ENCODE assay signal across 19 mouse cellular contexts in genomic region chr9:21430724-21431123, GRCm38 (mm10). TPM values are rescaled to one million over a fixed set of nuclear protein-coding genes. Genes with fewer than 3 reads are reported as not detected.
DNase-seq lines count a peak whose midpoint lies in the region; ATAC-seq and TF ChIP-seq lines count a peak whose summit lies in the region.
"Had no signal": no experiment of that assay in that cellular context is flagged by ENCODE, and none has a peak within 500 bp of the region (broad histone marks: within the 10 kb centered on the region; RNA-seq: fewer than 3 reads in every experiment).

No protein-coding gene starts in this region.

- H3K36me3 ChIP-seq in heart, embryonic 10.5 days: no peaks in the 10 kb centered on the region
- 0 out of 2 replicates have a peak, but pooled peaks cover 4% of the 10 kb centered on the region for H3K36me3 ChIP-seq in heart, embryonic 12.5 days
- H3K36me3 ChIP-seq in forebrain, embryonic 16.5 days (ENCODE audit: control insufficient read depth, insufficient read depth): no peaks in the 10 kb centered on the region
- H3K36me3 ChIP-seq in midbrain, embryonic 16.5 days (ENCODE audit: control insufficient read depth, insufficient read depth, low read length): no peaks in the 10 kb centered on the region
- H3K36me3 ChIP-seq: limb, embryonic 15.5 days; midbrain, embryonic 12.5 days had no signal

- intact Hi-C loops in left cerebral cortex, postnatal 25 days (cut with DNase I): no loop called here
- intact Hi-C loops in left cerebral cortex, postnatal 4 days (cut with DNase I): no loop called here
- intact Hi-C loops in gastrocnemius, postnatal 36 days (cut with DNase I): no loop called here

- no peak for DNase-seq in heart, embryonic 10.5 days (ENCODE audit: low spot score)
- peak; percentile 39 to 40 for DNase-seq in left cerebral cortex, postnatal 25 days (ENCODE audit: low spot score in 2 of 2)
- DNase-seq in left cerebral cortex, postnatal 4 days: no peak
- peak; percentile 93 for DNase-seq in brain, embryonic 14.5 days (ENCODE audit: low read depth)
- DNase-seq in gastrocnemius, postnatal 36 days: no peak
- DNase-seq: adrenal gland, postnatal 10 days; B cell, adult 2 months; cerebellum, adult 8-10 months; heart, postnatal 4 days; kidney, adult 9 months; lung, adult 18-20 months; lung, postnatal 36 days; thymus, postnatal 25 days had no signal

- TF ChIP-seq POLR2A in brain, embryonic 14.5 days (IDR thresholded peaks at IDR 0.05; ENCODE audit: borderline replicate concordance, extremely low read depth, insufficient read depth, insufficient read length, poor library complexity, severe bottlenecking): no peak

- no peak overlapping the region for H3K9ac ChIP-seq in heart, embryonic 12.5 days
- H3K9ac ChIP-seq in forebrain, embryonic 16.5 days (replicated peaks; ENCODE audit: low read depth, low read length): no peak overlapping the region
- no peak overlapping the region for H3K9ac ChIP-seq in midbrain, embryonic 16.5 days (ENCODE audit: low read depth, low read length)
- H3K9ac ChIP-seq: limb, embryonic 15.5 days; midbrain, embryonic 12.5 days had no signal

- WGBS in heart, embryonic 10.5 days: 89% methylated on average over 7 of the region's 7 CpGs
- 84% methylated on average over 7 of the region's 7 CpGs for WGBS in heart, embryonic 12.5 days
- 11% methylated on average over 7 of the region's 7 CpGs for WGBS in forebrain, embryonic 16.5 days
- WGBS in midbrain, embryonic 16.5 days: 85% methylated on average over 7 of the region's 7 CpGs

- peaks cover 50% of the 10 kb centered on the region for H3K4me1 ChIP-seq in heart, embryonic 10.5 days
- H3K4me1 ChIP-seq in heart, embryonic 12.5 days (replicated peaks): peaks cover 64% of the 10 kb centered on the region
- peaks cover 56% of the 10 kb centered on the region for H3K4me1 ChIP-seq in forebrain, embryonic 16.5 days (replicated peaks; ENCODE audit: control insufficient read depth, insufficient read depth, low read length)
- H3K4me1 ChIP-seq in midbrain, embryonic 16.5 days (ENCODE audit: control insufficient read depth, insufficient read depth, low read length): peaks cover 16% of the 10 kb centered on the region

- H3K4me2 ChIP-seq in heart, embryonic 12.5 days: no peak overlapping the region
- no peak overlapping the region for H3K4me2 ChIP-seq in forebrain, embryonic 16.5 days (ENCODE audit: low read length)
- H3K4me2 ChIP-seq in midbrain, embryonic 16.5 days (ENCODE audit: low read length): no peak overlapping the region
- H3K4me2 ChIP-seq: limb, embryonic 15.5 days; midbrain, embryonic 12.5 days had no signal

- no peaks in the 10 kb centered on the region for H3K9me3 ChIP-seq in heart, embryonic 10.5 days
- no peaks in the 10 kb centered on the region for H3K9me3 ChIP-seq in heart, embryonic 12.5 days (replicated peaks)
- H3K9me3 ChIP-seq in forebrain, embryonic 16.5 days (ENCODE audit: control insufficient read depth, low read length): no peaks in the 10 kb centered on the region
- no peaks in the 10 kb centered on the region for H3K9me3 ChIP-seq in midbrain, embryonic 16.5 days (replicated peaks; ENCODE audit: control insufficient read depth, low read length, poor library complexity, severe bottlenecking)
- H3K9me3 ChIP-seq: limb, embryonic 15.5 days; midbrain, embryonic 12.5 days had no signal

- no peak overlapping the region for H3K4me3 ChIP-seq in heart, embryonic 10.5 days
- H3K4me3 ChIP-seq in heart, embryonic 12.5 days: no peak overlapping the region
- no peak overlapping the region for H3K4me3 ChIP-seq in forebrain, embryonic 16.5 days (replicated peaks; ENCODE audit: low read length)
- no peak overlapping the region for H3K4me3 ChIP-seq in midbrain, embryonic 16.5 days (ENCODE audit: low read depth, low read length)
- H3K4me3 ChIP-seq: limb, embryonic 15.5 days; midbrain, embryonic 12.5 days; myocyte had no signal

- H3K27ac ChIP-seq in heart, embryonic 10.5 days: 0 out of 2 replicates have a peak overlapping the region, but pooled peaks have one; percentile 10
- no peak overlapping the region for H3K27ac ChIP-seq in heart, embryonic 12.5 days (ENCODE audit: poor library complexity, severe bottlenecking)
- peak overlapping the region; percentile 69 for H3K27ac ChIP-seq in forebrain, embryonic 16.5 days (ENCODE audit: low read length)
- H3K27ac ChIP-seq in midbrain, embryonic 16.5 days (ENCODE audit: low read length): no peak overlapping the region
- H3K27ac ChIP-seq: limb, embryonic 15.5 days; midbrain, embryonic 12.5 days had no signal

- no peaks in the 10 kb centered on the region for H3K27me3 ChIP-seq in heart, embryonic 10.5 days (ENCODE audit: insufficient read depth, poor library complexity, severe bottlenecking)
- H3K27me3 ChIP-seq in heart, embryonic 12.5 days (replicated peaks): no peaks in the 10 kb centered on the region
- no peaks in the 10 kb centered on the region for H3K27me3 ChIP-seq in forebrain, embryonic 16.5 days (replicated peaks; ENCODE audit: control insufficient read depth, insufficient read depth, low read length)
- H3K27me3 ChIP-seq in midbrain, embryonic 16.5 days (ENCODE audit: control insufficient read depth, insufficient read depth, low read depth, low read length): no peaks in the 10 kb centered on the region
- H3K27me3 ChIP-seq: limb, embryonic 15.5 days; midbrain, embryonic 12.5 days had no signal

- no peak for ATAC-seq in heart, embryonic 12.5 days (ENCODE audit: insufficient number of reproducible peaks, low FRiP score)
- ATAC-seq in forebrain, embryonic 16.5 days: peak; percentile 91
- no peak for ATAC-seq in midbrain, embryonic 16.5 days

- no peak for TF ChIP-seq CTCF in brain, embryonic 14.5 days (IDR thresholded peaks at IDR 0.05; ENCODE audit: borderline replicate concordance, extremely low read depth, insufficient read depth, insufficient read length)

RNA-seq across cellular contexts. Expression of gene Dnm2, which starts 6.0 kb away (rescaled TPM):
- polyA plus RNA-seq in heart, embryonic 10.5 days (2016; fragmentation: Nextera tagmentation; extraction: Ambion mirVana): 81.6 and 92.1 TPM in 2 replicates
- 83.8 and 87.2 TPM in 2 replicates for polyA plus RNA-seq in heart, embryonic 12.5 days (2016; fragmentation: Nextera tagmentation; extraction: Ambion mirVana)
- total RNA-seq in left cerebral cortex, postnatal 25 days (2021): 10 to 100 TPM; 55.5 to 63.4 TPM
- 10 to 100 TPM; 87.1 to 92.7 TPM for total RNA-seq in left cerebral cortex, postnatal 4 days (2021)
- 79.7 and 92.2 TPM in 2 replicates for polyA plus RNA-seq in brain, embryonic 14.5 days (2012; rRNA removed)
- 76.1 and 82.5 TPM in 2 replicates for polyA plus RNA-seq in forebrain, embryonic 16.5 days (2015; fragmentation: Nextera tagmentation; extraction: Ambion mirVana)
- polyA plus RNA-seq in midbrain, embryonic 16.5 days (2015; fragmentation: Nextera tagmentation; extraction: Ambion mirVana): 63.2 and 64.5 TPM in 2 replicates
- 10 to 100 TPM; 36.8 to 37.2 TPM for total RNA-seq in gastrocnemius, postnatal 36 days (2021)

RNA-seq across cellular contexts. Expression of gene Qtrt1, which starts 19.1 kb away (rescaled TPM):
- polyA plus RNA-seq in heart, embryonic 10.5 days (2016; fragmentation: Nextera tagmentation; extraction: Ambion mirVana): 38.9 and 51.3 TPM in 2 replicates
- polyA plus RNA-seq in heart, embryonic 12.5 days (2016; fragmentation: Nextera tagmentation; extraction: Ambion mirVana): 23.0 and 25.4 TPM in 2 replicates
- 10 to 100 TPM; 22.2 to 30.7 TPM for total RNA-seq in left cerebral cortex, postnatal 25 days (2021)
- total RNA-seq in left cerebral cortex, postnatal 4 days (2021): 10 to 100 TPM; 38.2 to 41.0 TPM
- 81.4 and 92.1 TPM in 2 replicates for polyA plus RNA-seq in brain, embryonic 14.5 days (2012; rRNA removed)
- polyA plus RNA-seq in forebrain, embryonic 16.5 days (2015; fragmentation: Nextera tagmentation; extraction: Ambion mirVana): 48.4 and 53.8 TPM in 2 replicates
- 51.9 and 54.0 TPM in 2 replicates for polyA plus RNA-seq in midbrain, embryonic 16.5 days (2015; fragmentation: Nextera tagmentation; extraction: Ambion mirVana)
- 1 to 10 TPM; 5.2 to 6.2 TPM for total RNA-seq in gastrocnemius, postnatal 36 days (2021)

Comparison
In these comparisons a context has a peak if more than half of its experiments do, and no peak if none do; other contexts are left out.
1. DNase-seq: peak in left cerebral cortex, postnatal 25 days (2 of 2) and brain, embryonic 14.5 days (single experiment); none in heart, embryonic 10.5 days (single experiment), left cerebral cortex, postnatal 4 days (single experiment) and gastrocnemius, postnatal 36 days (0 of 2).
2. H3K27ac ChIP-seq: peak in heart, embryonic 10.5 days (single experiment) and forebrain, embryonic 16.5 days (single experiment); none in heart, embryonic 12.5 days (single experiment) and midbrain, embryonic 16.5 days (single experiment).